Comparison of ENCODE assay signal across 8 mouse cellular contexts in genomic region chr10:77864067-77864761, GRCm38 (mm10). TPM values are rescaled to one million over a fixed set of nuclear protein-coding genes. Genes with fewer than 3 reads are reported as not detected.
A peak's percentile ranks its signal among the peaks of the same experiment; 100 is the strongest.
DNase-seq lines count a peak whose midpoint lies in the region; ATAC-seq and TF ChIP-seq lines count a peak whose summit lies in the region.

No protein-coding gene starts in this region.

- H3K4me3 ChIP-seq in hindbrain, embryonic 11.5 days (ENCODE audit: low read depth, low read length), result peak overlapping the region; percentile 19; the same call in 1 of the 2 replicates
- peak overlapping the region; percentile 28 for H3K4me3 ChIP-seq in limb, embryonic 13.5 days
- H3K4me3 ChIP-seq in midbrain, embryonic 14.5 days (replicated peaks; ENCODE audit: low read depth, low read length), result peak overlapping the region; percentile 24
- H3K4me3 ChIP-seq in thymus, adult 2 months (ENCODE audit: control insufficient read depth, insufficient read depth, low read length), result peak overlapping the region; percentile 33

- H3K27ac ChIP-seq in hindbrain, embryonic 11.5 days (ENCODE audit: low read depth, low read length), result no peak overlapping the region
- no peak overlapping the region for H3K27ac ChIP-seq in limb, embryonic 13.5 days
- H3K27ac ChIP-seq in midbrain, embryonic 14.5 days (replicated peaks; ENCODE audit: low read depth, low read length), result no peak overlapping the region
- H3K27ac ChIP-seq in thymus, adult 2 months (ENCODE audit: control insufficient read depth, insufficient read depth, low read length), result no peak overlapping the region

- WGBS in hindbrain, embryonic 11.5 days, result 37% methylated on average over 14 of the region's 14 CpGs
- WGBS in limb, embryonic 13.5 days, result 27% methylated on average over 14 of the region's 14 CpGs
- WGBS in midbrain, embryonic 14.5 days, result 39% methylated on average over 14 of the region's 14 CpGs
- WGBS in thymus, adult 2 months, result 32% methylated on average over 14 of the region's 14 CpGs

- TF ChIP-seq CTCF in thymus, adult 2 months (IDR thresholded peaks at IDR 0.05; ENCODE audit: borderline replicate concordance, control insufficient read depth, extremely low read depth, insufficient read depth, low read length, poor library complexity), result no peak

- H3K4me2 ChIP-seq in hindbrain, embryonic 11.5 days (replicated peaks; ENCODE audit: low read depth, low read length), result peak overlapping the region; percentile 6
- peak overlapping the region; percentile 52 for H3K4me2 ChIP-seq in limb, embryonic 13.5 days (replicated peaks)
- H3K4me2 ChIP-seq in midbrain, embryonic 14.5 days (ENCODE audit: low read length), result peak overlapping the region; percentile 38

- H3K4me1 ChIP-seq in hindbrain, embryonic 11.5 days (replicated peaks; ENCODE audit: control insufficient read depth, insufficient read depth, low read length), result no peaks in the 10 kb centered on the region
- H3K4me1 ChIP-seq in limb, embryonic 13.5 days, result 0 out of 2 replicates have a peak, but pooled peaks cover 5% of the 10 kb centered on the region
- no peaks in the 10 kb centered on the region for H3K4me1 ChIP-seq in midbrain, embryonic 14.5 days (ENCODE audit: control insufficient read depth, insufficient read depth, low read length)
- peaks cover 8% of the 10 kb centered on the region; the same call in 1 of the 2 replicates for H3K4me1 ChIP-seq in thymus, adult 2 months (replicated peaks; ENCODE audit: control insufficient read depth, insufficient read depth, low read length)

- ATAC-seq in hindbrain, embryonic 11.5 days (ENCODE audit: low FRiP score), result peak; percentile 63
- peak; percentile 72 for ATAC-seq in limb, embryonic 13.5 days (ENCODE audit: low FRiP score, low read depth)
- ATAC-seq in midbrain, embryonic 14.5 days (ENCODE audit: low FRiP score, low TSS enrichment), result peak; percentile 55; the same call in 1 of the 2 replicates

- no peaks in the 10 kb centered on the region for H3K36me3 ChIP-seq in hindbrain, embryonic 11.5 days (ENCODE audit: control insufficient read depth, insufficient read depth, low read length)
- no peaks in the 10 kb centered on the region for H3K36me3 ChIP-seq in limb, embryonic 13.5 days
- no peaks in the 10 kb centered on the region for H3K36me3 ChIP-seq in midbrain, embryonic 14.5 days (ENCODE audit: control insufficient read depth, insufficient read depth, low read length)
- no peaks in the 10 kb centered on the region for H3K36me3 ChIP-seq in thymus, adult 2 months (ENCODE audit: control insufficient read depth, insufficient read depth, low read length)

- no peak for TF ChIP-seq POLR2A in thymus, adult 2 months (IDR thresholded peaks at IDR 0.05; ENCODE audit: control insufficient read depth, extremely low read depth, insufficient read depth, low read length, poor library complexity)

- DNase-seq in heart, adult 18-20 months, result peak; percentile 7 to 8
- no peak for DNase-seq in heart, adult 9 months (ENCODE audit: low spot score in 2 of 2)
- peak; percentile 57 for DNase-seq in embryo, embryonic 11 days
- peak; percentile 61 for DNase-seq in hindbrain, embryonic 11.5 days (ENCODE audit: low spot score)
- DNase-seq in midbrain, embryonic 14.5 days, result peak; percentile 17
- peak; percentile 44 for DNase-seq in thymus, adult 2 months
- no peak for DNase-seq in left cerebral cortex, adult 8-10 months (ENCODE audit: low spot score in 2 of 2)

- no peaks in the 10 kb centered on the region for H3K27me3 ChIP-seq in hindbrain, embryonic 11.5 days (ENCODE audit: control insufficient read depth, insufficient read depth, low read length)
- H3K27me3 ChIP-seq in limb, embryonic 13.5 days, result 0 out of 2 replicates have a peak, but pooled peaks cover 3% of the 10 kb centered on the region
- no peaks in the 10 kb centered on the region for H3K27me3 ChIP-seq in midbrain, embryonic 14.5 days (ENCODE audit: control insufficient read depth, insufficient read depth, low read length)
- no peaks in the 10 kb centered on the region for H3K27me3 ChIP-seq in thymus, adult 2 months (ENCODE audit: control insufficient read depth, insufficient read depth, low read length)

- H3K9ac ChIP-seq in hindbrain, embryonic 11.5 days (ENCODE audit: low read depth, low read length), result no peak overlapping the region
- H3K9ac ChIP-seq in limb, embryonic 13.5 days, result no peak overlapping the region
- 0 out of 2 replicates have a peak overlapping the region, but pooled peaks have one; percentile 20 for H3K9ac ChIP-seq in midbrain, embryonic 14.5 days (replicated peaks; ENCODE audit: low read length)

- H3K9me3 ChIP-seq in hindbrain, embryonic 11.5 days (ENCODE audit: control insufficient read depth, low read length), result no peaks in the 10 kb centered on the region
- H3K9me3 ChIP-seq in limb, embryonic 13.5 days, result no peaks in the 10 kb centered on the region
- no peaks in the 10 kb centered on the region for H3K9me3 ChIP-seq in midbrain, embryonic 14.5 days (ENCODE audit: control insufficient read depth, low read length)

RNA-seq across cellular contexts. Expression of gene Gm3285, which starts 2.4 kb away (rescaled TPM):
- total RNA-seq in heart, adult 18-20 months (2021), result not detected
- polyA plus RNA-seq in hindbrain, embryonic 11.5 days (2014; fragmentation: Nextera tagmentation; extraction: Ambion mirVana), result not detected in 2 replicates
- not detected in 2 replicates for polyA plus RNA-seq in limb, embryonic 13.5 days (2015; fragmentation: Nextera tagmentation; extraction: Ambion mirVana)
- not detected in 2 replicates for polyA plus RNA-seq in midbrain, embryonic 14.5 days (2014; fragmentation: Nextera tagmentation; extraction: Ambion mirVana)
- 0.24 and 0.27 TPM in 2 replicates for polyA plus RNA-seq in thymus, adult 2 months (2012; rRNA removed)
- not detected for total RNA-seq in left cerebral cortex, adult 8-10 months (2022)

RNA-seq across cellular contexts. Expression of gene Gm10318, which starts 11.6 kb away (rescaled TPM):
- not detected for total RNA-seq in heart, adult 18-20 months (2021)
- not detected in 2 replicates for polyA plus RNA-seq in hindbrain, embryonic 11.5 days (2014; fragmentation: Nextera tagmentation; extraction: Ambion mirVana)
- polyA plus RNA-seq in limb, embryonic 13.5 days (2015; fragmentation: Nextera tagmentation; extraction: Ambion mirVana), result not detected in 2 replicates
- not detected in 2 replicates for polyA plus RNA-seq in midbrain, embryonic 14.5 days (2014; fragmentation: Nextera tagmentation; extraction: Ambion mirVana)
- polyA plus RNA-seq in thymus, adult 2 months (2012; rRNA removed), result not detected in 2 replicates
- total RNA-seq in left cerebral cortex, adult 8-10 months (2022), result not detected

RNA-seq across cellular contexts. Expression of gene Gm36176, which starts 17.6 kb away (rescaled TPM):
- not detected for total RNA-seq in heart, adult 18-20 months (2021)
- not detected in 2 replicates for polyA plus RNA-seq in hindbrain, embryonic 11.5 days (2014; fragmentation: Nextera tagmentation; extraction: Ambion mirVana)
- polyA plus RNA-seq in limb, embryonic 13.5 days (2015; fragmentation: Nextera tagmentation; extraction: Ambion mirVana), result not detected in 2 replicates
- not detected in 2 replicates for polyA plus RNA-seq in midbrain, embryonic 14.5 days (2014; fragmentation: Nextera tagmentation; extraction: Ambion mirVana)
- polyA plus RNA-seq in thymus, adult 2 months (2012; rRNA removed), result 0.36 TPM in 1 of 2 replicates, not detected in the other
- not detected for total RNA-seq in left cerebral cortex, adult 8-10 months (2022)

RNA-seq across cellular contexts. Expression of gene Krtap10-10, which starts 28.5 kb away (rescaled TPM):
- not detected for total RNA-seq in heart, adult 18-20 months (2021)
- not detected in 2 replicates for polyA plus RNA-seq in hindbrain, embryonic 11.5 days (2014; fragmentation: Nextera tagmentation; extraction: Ambion mirVana)
- not detected in 2 replicates for polyA plus RNA-seq in limb, embryonic 13.5 days (2015; fragmentation: Nextera tagmentation; extraction: Ambion mirVana)
- polyA plus RNA-seq in midbrain, embryonic 14.5 days (2014; fragmentation: Nextera tagmentation; extraction: Ambion mirVana), result not detected in 2 replicates
- 0.12 TPM in 1 of 2 replicates, not detected in the other for polyA plus RNA-seq in thymus, adult 2 months (2012; rRNA removed)
- total RNA-seq in left cerebral cortex, adult 8-10 months (2022), result not detected

RNA-seq across cellular contexts. Expression of gene Krtap10-4, which starts 37.3 kb away (rescaled TPM):
- total RNA-seq in heart, adult 18-20 months (2021), result not detected
- not detected in 2 replicates for polyA plus RNA-seq in hindbrain, embryonic 11.5 days (2014; fragmentation: Nextera tagmentation; extraction: Ambion mirVana)
- not detected in 2 replicates for polyA plus RNA-seq in limb, embryonic 13.5 days (2015; fragmentation: Nextera tagmentation; extraction: Ambion mirVana)
- polyA plus RNA-seq in midbrain, embryonic 14.5 days (2014; fragmentation: Nextera tagmentation; extraction: Ambion mirVana), result not detected in 2 replicates
- polyA plus RNA-seq in thymus, adult 2 months (2012; rRNA removed), result not detected in 2 replicates
- total RNA-seq in left cerebral cortex, adult 8-10 months (2022), result not detected

Comparison
In these comparisons a context has a peak if more than half of its experiments do, and no peak if none do; other contexts are left out.
1. DNase-seq: peak in heart, adult 18-20 months (2 of 2), embryo, embryonic 11 days (single experiment), hindbrain, embryonic 11.5 days (single experiment), midbrain, embryonic 14.5 days (single experiment) and thymus, adult 2 months (single experiment); none in heart, adult 9 months (0 of 2) and left cerebral cortex, adult 8-10 months (0 of 2).
2. Peak in every context shown above with its lines, with median percentiles within 50 percentile points of each other: ATAC-seq, H3K4me2 ChIP-seq and H3K4me3 ChIP-seq.